Mouse (Mus musculus): ENCODE results near the gene Dnmt3a.
"Not testable (repeated sequence)": the region's sequence is repeated elsewhere in the genome, so short reads cannot be mapped to it uniquely, and the experiment has no call there.

Gene Dnmt3a

DNA sequence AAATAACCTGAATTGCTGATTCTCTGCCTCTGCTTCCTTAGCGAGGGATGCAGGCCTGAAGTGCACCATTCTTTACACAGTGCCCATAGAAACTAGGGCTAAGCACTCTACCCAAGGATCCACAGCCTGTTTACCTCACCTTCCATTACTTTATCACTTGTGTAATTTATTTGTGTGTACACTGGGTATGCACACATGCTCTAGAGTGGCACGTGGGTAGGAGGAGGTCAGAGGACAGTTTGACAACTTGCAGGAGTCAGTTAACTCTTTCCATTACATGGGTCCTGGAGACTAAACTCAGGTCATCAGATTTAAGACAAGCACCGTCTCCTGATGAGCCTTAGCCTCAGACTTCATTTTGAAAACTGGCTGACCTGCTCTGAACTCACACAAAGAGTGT, 112.8 kb downstream of the Dnmt3a start:
- no peak for DNase-seq (ENCODE audit: low spot score)

DNA sequence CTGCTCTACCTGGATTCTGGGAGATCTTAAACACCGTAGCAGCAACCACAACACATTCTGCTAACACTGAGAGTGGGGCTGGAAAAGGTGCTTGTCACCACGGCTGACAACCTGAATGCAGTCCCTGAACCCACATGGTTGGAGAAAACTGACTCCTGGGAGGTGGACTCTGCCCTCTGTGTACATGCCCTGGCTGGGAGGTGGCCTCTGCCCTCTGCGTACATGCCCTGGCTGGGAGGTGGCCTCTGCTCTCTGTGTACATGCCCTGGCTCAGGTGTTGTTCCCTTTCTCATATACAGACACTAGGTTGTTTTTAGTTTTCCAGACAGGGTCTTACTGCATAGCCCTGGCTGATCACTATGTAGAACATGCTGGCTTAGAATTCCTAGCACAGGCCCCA, 113.6 kb downstream of the Dnmt3a start:
- no peak for DNase-seq (ENCODE audit: low spot score)

DNA sequence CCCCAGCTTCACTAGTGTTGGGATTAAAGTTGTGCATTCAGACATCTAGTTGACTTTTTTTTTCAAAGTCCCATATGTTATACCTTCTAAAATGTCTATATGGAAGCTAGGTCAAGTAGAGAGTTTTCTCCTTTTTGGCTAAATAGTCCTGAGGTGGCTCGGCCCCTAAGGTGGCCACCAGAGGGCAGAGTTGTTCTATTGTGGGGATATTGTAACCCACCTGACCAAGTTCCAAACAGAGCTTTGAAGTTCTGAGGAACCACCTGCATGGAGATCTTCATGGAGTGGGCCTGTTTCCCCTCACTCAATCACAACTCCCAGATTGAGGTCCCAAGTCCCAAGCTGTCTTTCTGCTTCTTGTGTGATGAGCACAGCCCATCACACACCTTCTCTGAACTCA, 120.3 kb downstream of the Dnmt3a start:
- DNase-seq (ENCODE audit: low spot score) = no peak

DNA sequence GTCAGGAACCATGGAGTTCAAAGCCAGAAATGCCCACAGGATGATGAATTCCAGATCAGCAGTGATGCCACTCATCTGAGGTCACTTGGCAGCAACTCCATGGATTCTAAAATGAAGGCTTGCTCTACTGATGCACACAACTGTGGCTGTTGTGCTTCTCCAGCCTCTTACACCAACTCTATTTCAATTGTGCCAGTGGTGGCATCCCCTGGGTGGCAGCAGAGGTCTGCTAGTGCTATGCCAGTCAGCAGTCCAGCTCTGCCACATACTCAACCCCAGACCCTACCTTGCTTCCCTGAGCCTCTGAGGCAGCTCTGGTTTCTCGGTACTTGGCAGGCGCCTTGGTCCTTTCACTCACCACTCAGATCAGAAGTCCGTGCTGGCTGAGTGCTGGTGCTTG, 123.0 kb downstream of the Dnmt3a start:
- no peak for DNase-seq (ENCODE audit: low spot score)

DNA sequence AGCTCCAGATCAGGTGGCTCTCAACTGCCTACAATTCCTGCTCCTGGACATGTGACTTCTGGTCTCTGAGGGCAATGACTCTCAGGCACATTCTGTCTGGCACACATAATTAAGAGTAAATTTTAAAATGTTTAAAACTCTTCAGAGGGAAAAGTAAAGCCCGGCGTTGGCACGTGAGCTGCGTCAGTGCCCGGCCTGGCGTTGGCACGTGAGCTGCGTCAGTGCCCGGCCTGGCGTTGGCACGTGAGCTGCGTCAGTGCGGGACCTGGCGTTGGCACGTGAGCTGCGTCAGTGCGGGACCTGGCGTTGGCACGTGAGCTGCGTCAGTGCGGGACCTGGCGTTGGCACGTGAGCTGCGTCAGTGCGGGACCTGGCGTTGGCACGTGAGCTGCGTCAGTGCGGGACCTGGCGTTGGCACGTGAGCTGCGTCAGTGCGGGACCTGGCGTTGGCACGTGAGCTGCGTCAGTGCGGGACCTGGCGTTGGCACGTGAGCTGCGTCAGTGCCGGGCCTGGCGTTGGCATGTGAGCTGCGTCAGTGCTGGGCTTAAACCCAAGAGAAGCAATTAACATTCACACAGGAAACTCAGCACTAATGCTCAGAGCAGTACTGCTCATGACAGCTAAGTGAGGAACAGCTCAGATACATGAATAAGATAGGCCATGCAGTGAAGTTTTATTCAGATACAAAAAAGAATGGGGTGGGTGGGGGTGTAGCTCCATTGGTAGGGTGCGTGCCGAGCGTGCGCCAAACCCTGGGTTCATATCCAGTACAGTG, 124.5 kb downstream of the Dnmt3a start:
- DNase-seq (ENCODE audit: low spot score) = not testable (repeated sequence)

DNA sequence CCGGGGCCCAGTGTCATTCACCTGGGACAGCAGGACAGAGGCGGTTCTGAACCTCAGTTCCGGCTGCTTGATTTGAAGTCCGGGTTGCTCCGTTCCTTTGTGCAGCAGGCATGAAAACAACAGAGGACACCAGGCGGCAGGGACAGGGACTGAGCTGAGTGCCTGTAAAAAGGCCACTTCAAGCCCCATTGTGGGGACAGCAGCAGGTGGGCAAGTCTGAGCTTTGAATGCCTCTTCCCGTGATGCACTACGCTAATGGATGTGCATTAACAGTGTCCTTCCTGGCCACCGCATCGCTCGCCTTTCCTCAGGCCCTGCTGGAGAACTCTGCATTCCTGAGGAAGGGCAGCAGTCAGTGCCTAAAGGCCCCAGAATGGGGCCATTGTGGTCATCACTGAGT, 136.2 kb downstream of the Dnmt3a start:
- DNase-seq (ENCODE audit: low spot score) = no peak

DNA sequence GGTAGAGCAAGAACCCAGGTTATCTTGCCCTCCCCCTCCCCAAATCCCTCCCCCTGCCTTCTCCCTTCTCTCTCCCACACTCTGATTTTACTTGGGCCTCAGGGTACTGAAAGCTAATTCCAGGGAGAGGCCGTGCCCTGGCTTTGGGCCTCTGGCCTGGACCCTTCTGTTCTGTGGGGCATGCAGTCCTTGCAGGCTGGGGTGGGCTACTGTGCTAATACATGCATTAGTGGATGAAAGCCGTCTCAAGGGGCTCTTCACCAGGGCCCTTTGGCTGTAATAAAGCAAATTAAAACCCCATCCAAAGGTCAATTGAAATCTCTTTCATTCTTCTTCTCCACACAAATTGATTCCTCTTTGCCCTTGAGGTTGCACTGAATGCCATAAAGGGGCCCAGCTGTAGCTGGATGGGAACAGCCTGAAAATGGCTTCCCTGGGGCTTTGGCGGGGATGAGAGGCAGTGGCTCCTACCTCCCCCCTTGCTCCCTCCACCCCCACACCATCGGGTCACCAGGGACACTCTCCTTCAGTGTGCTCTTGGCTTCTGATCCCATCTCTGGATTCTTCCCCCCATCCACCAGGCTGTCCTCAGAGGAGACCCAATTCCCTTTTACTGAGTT, 138.8 kb downstream of the Dnmt3a start:
- no peak for DNase-seq (ENCODE audit: low spot score)

DNA sequence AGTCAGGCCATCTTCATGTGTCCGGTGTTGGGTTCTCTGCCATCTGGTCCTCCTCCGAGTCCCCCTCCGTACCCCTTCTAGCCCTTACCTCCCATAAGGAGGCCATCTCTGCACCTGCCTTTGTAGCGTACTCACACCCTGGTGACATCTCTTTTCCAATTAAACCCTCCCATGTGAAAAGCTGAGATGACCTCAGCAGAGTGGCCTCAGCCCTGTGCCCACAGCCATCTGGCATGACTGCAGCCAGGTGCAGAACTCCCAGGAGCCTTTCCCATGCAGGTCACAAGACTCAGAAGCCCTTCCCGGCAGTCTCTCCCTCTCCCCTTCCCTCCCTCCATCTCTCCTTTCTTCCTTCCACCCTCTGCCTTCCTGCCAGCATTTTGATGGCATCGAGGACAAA, 141.7 kb downstream of the Dnmt3a start:
- no peak for DNase-seq (ENCODE audit: low spot score)

DNA sequence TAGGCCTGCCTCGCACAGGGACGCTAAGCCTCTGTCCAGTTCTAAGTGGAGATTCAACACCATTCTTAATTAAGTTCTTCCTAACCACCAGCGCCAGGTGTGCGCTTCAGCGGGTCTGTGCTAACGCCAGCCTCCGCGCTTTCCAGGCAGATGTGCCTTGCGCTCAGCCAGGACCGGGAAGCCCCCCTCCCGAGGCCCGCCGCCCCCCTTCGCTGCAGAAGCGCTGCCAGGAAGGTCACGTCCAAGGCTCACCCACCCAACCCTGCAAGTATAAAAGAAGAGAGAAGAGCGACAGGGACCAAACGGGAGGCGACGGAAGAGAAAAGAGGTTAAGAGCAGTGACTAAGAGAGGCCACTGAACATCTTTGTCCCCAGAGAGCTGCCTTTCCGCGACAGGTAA, 148.8 kb downstream of the Dnmt3a start, which contains the start of gene Pomc:
Pomc (plus strand) TSS at position 301 of the 400 bp plus-strand sequence.
- no peak for DNase-seq (ENCODE audit: low spot score)

DNA sequence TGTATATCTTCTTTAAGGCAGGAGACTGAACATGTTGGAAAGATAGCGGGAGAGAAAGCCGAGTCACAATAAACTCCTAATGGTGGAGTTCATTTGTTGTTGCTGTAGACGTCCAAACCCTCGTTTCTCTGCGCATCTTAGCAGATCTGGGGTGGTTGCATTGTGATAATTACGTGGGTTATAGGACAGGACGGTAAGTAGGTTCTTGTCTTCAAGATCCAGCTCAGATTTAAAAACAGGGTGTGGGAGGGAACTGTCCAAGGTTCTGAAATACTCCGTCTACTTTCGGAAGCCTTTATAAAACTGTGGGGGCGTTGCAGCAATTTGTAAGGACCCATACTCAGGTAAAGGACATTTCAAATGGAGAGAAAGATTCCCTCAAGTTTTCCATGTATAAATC, 149.6 kb downstream of the Dnmt3a start:
- no peak for DNase-seq (ENCODE audit: low spot score)

DNA sequence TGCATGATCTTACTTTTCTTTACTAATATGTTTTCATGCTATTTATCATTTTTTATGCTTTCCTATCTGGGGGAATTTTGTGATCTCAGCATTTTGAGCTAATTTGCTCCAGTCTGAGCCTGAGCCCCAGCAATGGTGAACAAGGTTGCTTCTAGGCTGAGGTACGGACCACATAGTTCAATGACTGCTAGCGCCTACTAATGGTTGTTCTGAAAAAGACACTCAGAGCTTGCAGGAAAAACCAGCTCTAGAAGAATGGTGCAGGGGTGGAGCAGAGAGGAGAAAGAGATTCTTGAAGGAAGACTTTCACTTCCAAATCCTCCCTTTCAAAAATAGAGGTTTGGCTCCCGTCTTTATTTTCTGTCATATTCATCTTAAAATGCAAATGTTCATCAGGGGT, 150.5 kb downstream of the Dnmt3a start:
- no peak for DNase-seq (ENCODE audit: low spot score)

DNA sequence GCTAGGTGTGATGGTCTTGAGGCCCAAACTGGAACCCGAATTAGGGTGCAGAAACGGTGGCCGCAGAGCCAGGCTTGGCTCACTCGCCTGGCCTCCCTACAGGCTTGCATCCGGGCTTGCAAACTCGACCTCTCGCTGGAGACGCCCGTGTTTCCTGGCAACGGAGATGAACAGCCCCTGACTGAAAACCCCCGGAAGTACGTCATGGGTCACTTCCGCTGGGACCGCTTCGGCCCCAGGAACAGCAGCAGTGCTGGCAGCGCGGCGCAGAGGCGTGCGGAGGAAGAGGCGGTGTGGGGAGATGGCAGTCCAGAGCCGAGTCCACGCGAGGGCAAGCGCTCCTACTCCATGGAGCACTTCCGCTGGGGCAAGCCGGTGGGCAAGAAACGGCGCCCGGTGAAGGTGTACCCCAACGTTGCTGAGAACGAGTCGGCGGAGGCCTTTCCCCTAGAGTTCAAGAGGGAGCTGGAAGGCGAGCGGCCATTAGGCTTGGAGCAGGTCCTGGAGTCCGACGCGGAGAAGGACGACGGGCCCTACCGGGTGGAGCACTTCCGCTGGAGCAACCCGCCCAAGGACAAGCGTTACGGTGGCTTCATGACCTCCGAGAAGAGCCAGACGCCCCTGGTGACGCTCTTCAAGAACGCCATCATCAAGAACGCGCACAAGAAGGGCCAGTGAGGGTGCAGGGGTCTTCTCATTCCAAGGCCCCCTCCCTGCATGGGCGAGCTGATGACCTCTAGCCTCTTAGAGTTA, 154.2 kb downstream of the Dnmt3a start:
- peak; percentile 78 for DNase-seq (ENCODE audit: low spot score)

DNA sequence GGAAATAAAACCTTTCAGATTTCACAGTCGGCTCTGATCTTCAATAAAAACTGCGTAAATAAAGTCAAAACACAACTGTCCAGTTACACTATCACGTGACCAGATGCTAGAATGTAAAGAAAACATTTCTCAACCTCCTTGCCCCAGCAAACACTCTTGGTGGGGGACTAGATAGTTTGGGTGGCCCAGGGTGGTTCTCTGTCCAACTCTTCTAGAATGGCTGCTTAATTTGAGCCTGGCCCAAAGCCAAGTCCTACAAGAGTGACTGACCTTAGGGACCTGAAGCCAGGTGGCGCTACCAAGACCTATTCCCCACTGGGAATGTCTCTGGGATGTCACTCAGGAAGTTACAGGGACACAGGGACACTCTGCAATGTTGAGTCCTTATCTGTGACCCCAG, 154.7 kb downstream of the Dnmt3a start:
- DNase-seq (ENCODE audit: low spot score) = no peak

Data from ovary, adult 18-20 months (tissue).